Mouse (Mus musculus): ENCODE measurements at regions not wholly inside any gene's neighbourhood (a gene's known extent, or its start where the extent isn't known, plus 50 kb on each side); places are given as distances from the start of the nearest gene placed in this dataset.
A peak's percentile ranks its signal among the peaks of the same experiment; 100 is the strongest.

- DNase-seq (ENCODE audit: low spot score): no peak
Observed at GRCm38 (mm10) chr1:76911472-76911871, 603.4 kb downstream of the Epha4 start.

- no peak for DNase-seq (ENCODE audit: low spot score)
Observed at GRCm38 (mm10) chr1:76919541-76919940, 595.3 kb downstream of the Epha4 start.

GRCm38 (mm10) chr1:76920634-76921033 lies 594.3 kb downstream of the Epha4 start:
- DNase-seq (ENCODE audit: low spot score): no peak

GRCm38 (mm10) chr1:76927041-76927440 lies 587.8 kb downstream of the Epha4 start:
- no peak for DNase-seq (ENCODE audit: low spot score)

GRCm38 (mm10) chr1:76928035-76928434 lies 586.9 kb downstream of the Epha4 start:
- no peak for DNase-seq (ENCODE audit: low spot score)

GRCm38 (mm10) chr1:76933460-76933859 lies 581.4 kb downstream of the Epha4 start:
- no peak for DNase-seq (ENCODE audit: low spot score)

- DNase-seq (ENCODE audit: low spot score): peak; percentile 90
Observed at GRCm38 (mm10) chr1:76942730-76943129, 572.2 kb downstream of the Epha4 start.

GRCm38 (mm10) chr1:76944046-76944445 lies 570.8 kb downstream of the Epha4 start:
- DNase-seq (ENCODE audit: low spot score): no peak

GRCm38 (mm10) chr1:76955031-76955430 lies 559.9 kb downstream of the Epha4 start:
- DNase-seq (ENCODE audit: low spot score): no peak

GRCm38 (mm10) chr1:76957411-76957810 lies 557.5 kb downstream of the Epha4 start:
- DNase-seq (ENCODE audit: low spot score): no peak

- no peak for DNase-seq (ENCODE audit: low spot score)
Observed at GRCm38 (mm10) chr1:76958706-76959105, 556.2 kb downstream of the Epha4 start.

- no peak for DNase-seq (ENCODE audit: low spot score)
Observed at GRCm38 (mm10) chr1:76972454-76972853, 542.4 kb downstream of the Epha4 start.

GRCm38 (mm10) chr1:76975077-76975945 lies 539.6 kb downstream of the Epha4 start:
- no peak for DNase-seq (ENCODE audit: low spot score)

GRCm38 (mm10) chr1:76980498-76981152 lies 534.3 kb downstream of the Epha4 start:
- DNase-seq (ENCODE audit: low spot score): no peak

GRCm38 (mm10) chr1:76993776-76994175 lies 521.1 kb downstream of the Epha4 start:
- DNase-seq (ENCODE audit: low spot score): peak; percentile 1

- DNase-seq (ENCODE audit: low spot score): no peak
Observed at GRCm38 (mm10) chr1:77008001-77008400, 506.9 kb downstream of the Epha4 start.

GRCm38 (mm10) chr1:77010608-77011214 lies 504.2 kb downstream of the Epha4 start:
- DNase-seq (ENCODE audit: low spot score): no peak

- peak; percentile 12 for DNase-seq (ENCODE audit: low spot score)
Observed at GRCm38 (mm10) chr1:77027656-77028055, 487.2 kb downstream of the Epha4 start.

GRCm38 (mm10) chr1:77028216-77028615 lies 486.7 kb downstream of the Epha4 start:
- no peak for DNase-seq (ENCODE audit: low spot score)

- DNase-seq (ENCODE audit: low spot score): no peak
Observed at GRCm38 (mm10) chr1:77029091-77029490, 485.8 kb downstream of the Epha4 start.

GRCm38 (mm10) chr1:77043749-77044564 lies 470.9 kb downstream of the Epha4 start:
- DNase-seq (ENCODE audit: low spot score): peak; percentile 19
